Mouse (Mus musculus) lung, embryonic 14.5 days (tissue): ENCODE measurements around the gene Cish. TPM values are rescaled to one million over a fixed set of nuclear protein-coding genes. Genes with fewer than 3 reads are reported as not detected.

Experiments
- ATAC-seq: fragments of 200-750 bp; cut with Nextera tagmentation; 2 replicates; pipeline ENCODE4 v1.8.0; 2017; ENCODE audit warnings: mild to moderate bottlenecking, moderate TSS enrichment, moderate library complexity; ENCODE audit not compliant: insufficient read depth
- DNase-seq: peaks from one replicate; pipeline ENCODE4 v3.0.0-alpha.2; 2015
- H3K27ac ChIP-seq: fragments of 300-500 bp; sonication (generic); 2 replicates; pipeline ENCODE4 v1.5.1; 2014; ENCODE audit warnings: low read depth, mild to moderate bottlenecking, moderate library complexity
- H3K27me3 ChIP-seq: fragments of 300-500 bp; sonication (generic); 2 replicates; pipeline ENCODE4 v1.6.1; 2014; ENCODE audit warnings: low read length, control low read depth; ENCODE audit not compliant: insufficient read depth
- H3K36me3 ChIP-seq: fragments of 300-500 bp; sonication (generic); 2 replicates; pipeline ENCODE4 v1.6.1; 2014; ENCODE audit warnings: control low read depth; ENCODE audit not compliant: insufficient read depth
- H3K4me1 ChIP-seq: fragments of 300-500 bp; sonication (generic); 2 replicates; pipeline ENCODE4 v1.6.1; 2014; ENCODE audit warnings: antibody characterized with exemption, control low read depth; ENCODE audit not compliant: insufficient read depth
- H3K4me2 ChIP-seq: fragments of 300-500 bp; sonication (generic); 2 replicates; pipeline ENCODE4 v1.6.1; 2014; ENCODE audit warnings: mild to moderate bottlenecking
- H3K4me3 ChIP-seq: fragments of 300-500 bp; sonication (generic); 2 replicates; pipeline ENCODE4 v1.5.1; 2014; ENCODE audit warnings: low read depth, low read length
- H3K9ac ChIP-seq: fragments of 300-500 bp; sonication (generic); 2 replicates; pipeline ENCODE4 v1.6.1; 2014
- H3K9me3 ChIP-seq: fragments of 300-500 bp; sonication (generic); 2 replicates; pipeline ENCODE4 v1.6.1; 2016; ENCODE audit warnings: low read depth, low read length, control low read depth
- CTCF ChIP-seq: IDR thresholded peaks from 2 replicates; pipeline ENCODE4 v1.5.1; 2016; ENCODE audit warnings: antibody characterized with exemption, low read depth
- WGBS: fragments of 180-500 bp; shearing (Covaris S2); extraction: QIAGEN DNeasy Blood & Tissue Kit; methylation state at CpG from one replicate; pipeline ENCODE4 v1.1.7; 2014; 5-methylcytosine and 5-hydroxymethylcytosine counted together
- polyA plus RNA-seq: library from polyadenylated mRNA; unstranded; fragments of >200 nt; fragmentation: Nextera tagmentation; extraction: Ambion mirVana; gene quantifications from 2 replicates; pipeline ENCODE4 v1.2.1, GENCODE M21; 2014

The Cish gene
- 8.5 and 9.2 TPM in 2 replicates for polyA plus RNA-seq

- Histone ChIP-seq H3K9me3 (no peaks in the 10 kb centered on the region), H3K27me3 (no peaks in the 10 kb centered on the region), H3K4me3 (peak within 1 kb of the TSS; percentile 62), H3K4me1 (peaks cover 12% of the 10 kb centered on the region; the same call in 1 of the 2 replicates), H3K4me2 (peak within 1 kb of the TSS; percentile 98), H3K9ac (peak within 1 kb of the TSS; percentile 70), H3K27ac (peak within 1 kb of the TSS; percentile 71), H3K36me3 (peaks cover 9% of the 10 kb centered on the region)
- DNase-seq (no peak), ATAC-seq (no peak)
- TF ChIP-seq CTCF: no peak
These were observed at the start of gene Cish for GRCm38 (mm10) chr9:107296016-107296040. TSS of gene Cish (plus strand) at chr9:107296026.

GRCm38 (mm10) chr9:107246170-107246569 is 49.7 kb upstream of the Cish start:
- Histone ChIP-seq H3K36me3 (no peaks in the 10 kb centered on the region), H3K4me2 (no peak overlapping the region), H3K9me3 (no peaks in the 10 kb centered on the region), H3K4me1 (no peaks in the 10 kb centered on the region), H3K27me3 (no peaks in the 10 kb centered on the region), H3K4me3 (no peak overlapping the region), H3K9ac (no peak overlapping the region), H3K27ac (no peak overlapping the region)
- peak; percentile 42 for DNase-seq
- whole genome bisulfite sequencing: 50% methylated on average over 4 of the region's 4 CpGs
- peak; percentile 44 for TF ChIP-seq CTCF
- no peak for ATAC-seq

GRCm38 (mm10) chr9:107249154-107249553 is 46.7 kb upstream of the Cish start:
- no peak for DNase-seq
- H3K4me3 ChIP-seq: no peak overlapping the region
- no peaks in the 10 kb centered on the region for H3K27me3 ChIP-seq
- H3K9me3 ChIP-seq: no peaks in the 10 kb centered on the region
- H3K9ac ChIP-seq: no peak overlapping the region
- 71% methylated on average over 6 of the region's 6 CpGs for WGBS
- no peak for ATAC-seq
- no peaks in the 10 kb centered on the region for H3K36me3 ChIP-seq
- no peak overlapping the region for H3K4me2 ChIP-seq
- H3K4me1 ChIP-seq: no peaks in the 10 kb centered on the region
- no peak overlapping the region for H3K27ac ChIP-seq
- no peak for TF ChIP-seq CTCF

- Histone ChIP-seq H3K27me3 (no peaks in the 10 kb centered on the region), H3K36me3 (no peaks in the 10 kb centered on the region), H3K9ac (no peak overlapping the region), H3K4me3 (no peak overlapping the region), H3K27ac (no peak overlapping the region), H3K4me2 (no peak overlapping the region), H3K9me3 (no peaks in the 10 kb centered on the region), H3K4me1 (no peaks in the 10 kb centered on the region; the same call in 1 of the 2 replicates)
- no peak for DNase-seq
- ATAC-seq: no peak
- TF ChIP-seq CTCF: no peak
- 72% methylated on average over 14 of the region's 14 CpGs for WGBS
These were observed 45.1 kb upstream of the Cish start for GRCm38 (mm10) chr9:107250416-107251337.

GRCm38 (mm10) chr9:107252164-107252563 is 43.7 kb upstream of the Cish start:
- no peaks in the 10 kb centered on the region for H3K9me3 ChIP-seq
- H3K4me3 ChIP-seq: no peak overlapping the region
- no peaks in the 10 kb centered on the region for H3K27me3 ChIP-seq
- H3K9ac ChIP-seq: no peak overlapping the region
- no peak for TF ChIP-seq CTCF
- no peak overlapping the region for H3K4me2 ChIP-seq
- no peaks in the 10 kb centered on the region for H3K36me3 ChIP-seq
- WGBS: 24% methylated on average over 5 of the region's 5 CpGs
- DNase-seq (no peak), ATAC-seq (no peak)
- H3K4me1 ChIP-seq: no peaks in the 10 kb centered on the region; the same call in 1 of the 2 replicates
- H3K27ac ChIP-seq: no peak overlapping the region

- Histone ChIP-seq H3K4me1 (no peaks in the 10 kb centered on the region; the same call in 1 of the 2 replicates), H3K36me3 (no peaks in the 10 kb centered on the region), H3K4me2 (no peak overlapping the region), H3K9ac (no peak overlapping the region), H3K4me3 (no peak overlapping the region), H3K27me3 (no peaks in the 10 kb centered on the region), H3K27ac (no peak overlapping the region), H3K9me3 (no peaks in the 10 kb centered on the region)
- no peak for TF ChIP-seq CTCF
- DNase-seq: no peak
- WGBS: 59% methylated on average over 12 of the region's 12 CpGs
- no peak for ATAC-seq
These were observed 41.4 kb upstream of the Cish start for GRCm38 (mm10) chr9:107254476-107254875.

- whole genome bisulfite sequencing: 73% methylated on average over 3 of the region's 3 CpGs
- Histone ChIP-seq H3K36me3 (no peaks in the 10 kb centered on the region), H3K9me3 (no peaks in the 10 kb centered on the region), H3K27me3 (no peaks in the 10 kb centered on the region), H3K4me3 (no peak overlapping the region), H3K9ac (no peak overlapping the region), H3K4me1 (no peaks in the 10 kb centered on the region; the same call in 1 of the 2 replicates), H3K4me2 (no peak overlapping the region), H3K27ac (no peak overlapping the region)
- DNase-seq: no peak
- no peak for ATAC-seq
- TF ChIP-seq CTCF: no peak
These were observed 40.9 kb upstream of the Cish start for GRCm38 (mm10) chr9:107254925-107255324.

GRCm38 (mm10) chr9:107255596-107255995 is 40.2 kb upstream of the Cish start:
- DNase-seq (no peak), ATAC-seq (no peak)
- Histone ChIP-seq H3K9ac (no peak overlapping the region), H3K4me2 (no peak overlapping the region), H3K4me1 (no peaks in the 10 kb centered on the region; the same call in 1 of the 2 replicates), H3K4me3 (no peak overlapping the region), H3K27me3 (no peaks in the 10 kb centered on the region), H3K9me3 (no peaks in the 10 kb centered on the region), H3K27ac (no peak overlapping the region), H3K36me3 (no peaks in the 10 kb centered on the region)
- WGBS: 69% methylated on average over 3 of the region's 3 CpGs
- no peak for TF ChIP-seq CTCF
